Mouse (Mus musculus) hindbrain, postnatal 0 days (tissue): ENCODE measurements around the gene 1810046K07Rik. TPM values are rescaled to one million over a fixed set of nuclear protein-coding genes. Genes with fewer than 3 reads are reported as not detected.
A peak's percentile ranks its signal among the peaks of the same experiment; 100 is the strongest.

ENCODE experiments used
- ATAC-seq: fragments of 200-750 bp; cut with Nextera tagmentation; 2 replicates; pipeline ENCODE4 v1.8.0; 2017; ENCODE audit warnings: mild to moderate bottlenecking, moderate TSS enrichment, moderate library complexity
- DNase-seq: peaks from one replicate; pipeline ENCODE4 v3.0.0-alpha.2; 2015; ENCODE audit warnings: low spot score
- H3K27ac ChIP-seq: fragments of 300-500 bp; sonication (generic); 2 replicates; pipeline ENCODE4 v1.5.1; 2014; ENCODE audit warnings: mild to moderate bottlenecking
- H3K27me3 ChIP-seq: fragments of 300-500 bp; sonication (generic); 2 replicates; pipeline ENCODE4 v1.6.1; 2014; ENCODE audit warnings: low read length, mixed read lengths; ENCODE audit not compliant: insufficient read depth
- H3K36me3 ChIP-seq: fragments of 300-500 bp; sonication (generic); 2 replicates; pipeline ENCODE4 v1.6.1; 2014; ENCODE audit warnings: low read length, mixed read lengths; ENCODE audit not compliant: insufficient read depth
- H3K4me1 ChIP-seq: fragments of 300-500 bp; sonication (generic); 2 replicates; pipeline ENCODE4 v1.6.1; 2014; ENCODE audit warnings: antibody characterized with exemption, low read length, mixed read lengths; ENCODE audit not compliant: insufficient read depth
- H3K4me2 ChIP-seq: fragments of 300-500 bp; sonication (generic); 2 replicates; pipeline ENCODE4 v1.6.1; 2014; ENCODE audit warnings: low read depth, mild to moderate bottlenecking, low read length, moderate library complexity, mixed read lengths
- H3K4me3 ChIP-seq: fragments of 300-500 bp; sonication (generic); 2 replicates; pipeline ENCODE4 v1.5.1; 2014; ENCODE audit warnings: low read length
- H3K9ac ChIP-seq: fragments of 300-500 bp; sonication (generic); replicated peaks from 2 replicates; pipeline ENCODE4 v1.6.1; 2014; ENCODE audit warnings: mild to moderate bottlenecking, low read length, moderate library complexity, mixed read lengths
- H3K9me3 ChIP-seq: fragments of 300-500 bp; sonication (generic); 2 replicates; pipeline ENCODE4 v1.6.1; 2016; ENCODE audit warnings: low read length, mixed read lengths
- CTCF ChIP-seq: IDR thresholded peaks from 2 replicates; pipeline ENCODE4 v1.5.1; 2016; ENCODE audit warnings: antibody characterized with exemption, control low read depth, low read depth
- WGBS: fragments of 180-500 bp; shearing (Covaris S2); extraction: QIAGEN DNeasy Blood & Tissue Kit; methylation state at CpG from one replicate; pipeline ENCODE4 v1.1.7; 2014; 5-methylcytosine and 5-hydroxymethylcytosine counted together
- polyA plus RNA-seq: library from polyadenylated mRNA; unstranded; fragments of >200 nt; fragmentation: Nextera tagmentation; extraction: Ambion mirVana; gene quantifications from 2 replicates; pipeline ENCODE4 v1.2.1, GENCODE M21; 2015
- total RNA-seq: library from RNA; depleted of rRNA; stranded (reverse); fragments of >200 nt; gene quantifications from 2 replicates; pipeline ENCODE4 v1.2.3, GENCODE M21; 2014

The 1810046K07Rik gene
- total and polyA plus RNA-seq, 2 experiments from 2014 or later = not detected

GRCm38 (mm10) chr9:51305146-51305545 lies 23.6 kb downstream of the 1810046K07Rik start:
- no peaks in the 10 kb centered on the region for H3K27me3 ChIP-seq
- H3K4me2 ChIP-seq = no peak overlapping the region
- no peaks in the 10 kb centered on the region for H3K36me3 ChIP-seq
- H3K9ac ChIP-seq = no peak overlapping the region
- no peak overlapping the region for H3K4me3 ChIP-seq
- no peaks in the 10 kb centered on the region for H3K4me1 ChIP-seq
- H3K9me3 ChIP-seq = no peaks in the 10 kb centered on the region
- H3K27ac ChIP-seq = no peak overlapping the region
- ATAC-seq (no peak), DNase-seq (peak; percentile 23)
- 52% methylated on average over 3 of the region's 3 CpGs for WGBS
- 0 out of 2 replicates have a peak, but pooled peaks have one; percentile 9 for TF ChIP-seq CTCF

GRCm38 (mm10) chr9:51303980-51304379 lies 24.7 kb downstream of the 1810046K07Rik start:
- Histone ChIP-seq H3K27ac (no peak overlapping the region), H3K36me3 (no peaks in the 10 kb centered on the region), H3K27me3 (no peaks in the 10 kb centered on the region), H3K4me3 (no peak overlapping the region), H3K9ac (no peak overlapping the region), H3K4me1 (no peaks in the 10 kb centered on the region), H3K9me3 (no peaks in the 10 kb centered on the region), H3K4me2 (no peak overlapping the region)
- TF ChIP-seq CTCF = no peak
- ATAC-seq = no peak
- 76% methylated on average over 5 of the region's 5 CpGs for WGBS
- DNase-seq = no peak

DNA sequence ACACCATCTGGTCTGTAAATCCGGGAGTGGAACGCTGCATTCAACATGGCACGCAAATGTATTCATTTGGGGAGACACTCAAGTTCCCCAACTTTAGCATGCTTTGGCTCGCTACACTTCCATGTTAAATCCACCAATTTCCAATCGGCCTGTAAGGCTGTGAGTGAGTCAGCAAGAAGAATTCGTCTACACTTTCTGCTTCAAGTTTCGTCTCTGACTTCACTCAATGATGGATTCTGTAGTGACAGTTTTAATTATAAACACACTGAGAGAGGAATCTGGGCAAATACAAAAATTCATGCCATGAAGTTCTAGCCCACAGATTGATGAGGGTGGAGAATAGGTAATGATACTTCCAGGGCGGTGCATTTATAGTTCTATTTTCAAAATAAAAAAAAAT lies 35.2 kb downstream of the 1810046K07Rik start:
- Histone ChIP-seq H3K4me3 (no peak overlapping the region), H3K9ac (no peak overlapping the region), H3K9me3 (no peaks in the 10 kb centered on the region), H3K4me1 (no peaks in the 10 kb centered on the region), H3K4me2 (no peak overlapping the region), H3K27ac (no peak overlapping the region), H3K27me3 (no peaks in the 10 kb centered on the region), H3K36me3 (no peaks in the 10 kb centered on the region)
- 66% methylated on average over 8 of the region's 8 CpGs for WGBS
- DNase-seq (no peak), ATAC-seq (no peak)
- TF ChIP-seq CTCF = no peak

DNA sequence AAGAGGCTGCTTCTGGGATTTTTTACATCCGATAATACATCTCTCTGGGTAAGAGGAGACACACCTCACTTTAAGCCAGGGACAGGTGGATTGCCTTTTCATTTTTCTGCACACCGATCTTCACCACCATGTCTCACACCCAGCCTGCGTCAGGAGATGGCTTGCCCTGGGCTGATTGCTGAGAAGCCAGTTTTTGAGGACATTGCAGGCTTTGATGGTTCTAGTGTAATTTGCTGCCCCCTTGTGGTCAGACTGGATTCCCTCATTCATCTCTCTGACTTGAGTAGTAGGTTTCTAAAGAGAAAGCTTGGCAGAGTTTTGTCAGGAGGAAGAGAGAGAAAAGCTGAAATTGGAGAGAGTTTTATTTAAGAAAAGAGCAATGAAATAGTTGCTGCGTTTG lies 36.0 kb downstream of the 1810046K07Rik start:
- Histone ChIP-seq H3K9me3 (no peaks in the 10 kb centered on the region), H3K4me3 (no peak overlapping the region), H3K27ac (no peak overlapping the region), H3K4me2 (no peak overlapping the region), H3K27me3 (no peaks in the 10 kb centered on the region), H3K36me3 (no peaks in the 10 kb centered on the region), H3K9ac (no peak overlapping the region), H3K4me1 (no peaks in the 10 kb centered on the region)
- 28% methylated on average over 4 of the region's 4 CpGs for WGBS
- ATAC-seq = peak; percentile 66; the same call in 1 of the 2 replicates
- TF ChIP-seq CTCF = peak; percentile 93
- peak; percentile 94 for DNase-seq

DNA sequence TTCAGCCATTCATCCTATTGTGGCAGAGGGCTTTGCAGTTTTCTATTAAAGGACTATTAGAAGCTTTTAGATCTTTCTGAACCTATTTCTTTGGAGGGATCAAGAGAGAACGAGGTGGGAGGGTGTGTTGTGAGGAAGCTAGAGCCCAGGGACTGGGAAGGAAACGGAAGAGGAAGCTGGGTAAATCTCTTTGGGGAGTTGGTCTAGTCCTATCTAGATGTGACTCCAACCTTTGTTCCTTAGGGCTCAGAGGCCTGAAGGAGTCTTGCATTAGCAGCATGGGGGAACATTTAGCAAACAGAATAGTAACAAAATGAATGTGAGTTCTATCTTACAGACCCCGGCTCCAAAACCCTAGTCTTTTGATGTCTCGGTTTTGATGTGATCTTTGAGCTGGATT lies 37.7 kb downstream of the 1810046K07Rik start:
- Histone ChIP-seq H3K27me3 (no peaks in the 10 kb centered on the region), H3K36me3 (no peaks in the 10 kb centered on the region), H3K9ac (no peak overlapping the region), H3K9me3 (no peaks in the 10 kb centered on the region), H3K4me2 (no peak overlapping the region), H3K27ac (no peak overlapping the region), H3K4me1 (no peaks in the 10 kb centered on the region), H3K4me3 (no peak overlapping the region)
- ATAC-seq (no peak), DNase-seq (no peak)
- 82% methylated on average over 4 of the region's 4 CpGs for WGBS
- TF ChIP-seq CTCF = no peak

DNA sequence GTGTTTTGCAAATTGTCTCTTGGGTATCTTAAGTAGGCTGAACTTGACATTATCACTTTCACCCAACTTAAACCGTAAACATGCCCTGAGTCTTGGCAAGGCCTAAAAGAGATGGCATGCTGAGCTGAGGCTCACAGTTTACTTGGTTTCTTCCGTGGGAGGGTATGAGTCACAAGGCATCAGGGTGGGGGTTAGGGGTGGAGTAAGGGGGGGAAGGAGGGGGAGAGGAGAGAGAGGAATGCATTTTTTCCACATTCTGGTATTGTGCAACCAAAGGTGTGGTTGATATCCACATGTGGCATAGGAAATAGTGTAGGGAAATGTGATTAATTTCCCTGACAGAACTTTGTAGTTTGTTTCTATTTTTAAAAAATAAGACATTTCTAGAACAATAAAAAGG lies 42.6 kb downstream of the 1810046K07Rik start:
- Histone ChIP-seq H3K9ac (no peak overlapping the region), H3K4me2 (no peak overlapping the region), H3K9me3 (no peaks in the 10 kb centered on the region), H3K27ac (no peak overlapping the region), H3K4me1 (no peaks in the 10 kb centered on the region), H3K27me3 (no peaks in the 10 kb centered on the region), H3K4me3 (no peak overlapping the region), H3K36me3 (no peaks in the 10 kb centered on the region)
- 46% methylated on average over 2 of the region's 2 CpGs for WGBS
- DNase-seq (no peak), ATAC-seq (no peak)
- TF ChIP-seq CTCF = no peak

- H3K36me3 ChIP-seq = no peaks in the 10 kb centered on the region
- ATAC-seq = peak; percentile 94
- H3K27ac ChIP-seq = peak within 1 kb of the TSS; percentile 36; the same call in 1 of the 2 replicates
- no peaks in the 10 kb centered on the region for H3K9me3 ChIP-seq
- H3K27me3 ChIP-seq = peaks cover 14% of the 10 kb centered on the region; the same call in 1 of the 2 replicates
- WGBS = under 1% methylated on average over 53 of the region's 53 CpGs
- peak within 1 kb of the TSS; percentile 31 for H3K9ac ChIP-seq
- H3K4me2 ChIP-seq = peak within 1 kb of the TSS; percentile 73
- TF ChIP-seq CTCF = peak; percentile 35
- peak; percentile 70 for DNase-seq
- peaks cover 4% of the 10 kb centered on the region; the same call in 1 of the 2 replicates for H3K4me1 ChIP-seq
- H3K4me3 ChIP-seq = peak within 1 kb of the TSS; percentile 38
Observed at GRCm38 (mm10) chr9:51278500-51279381, 50.0 kb downstream of the 1810046K07Rik start, which contains the start of gene Colca2. TSS of gene Colca2 (minus strand) at chr9:51278569.
